Mouse (Mus musculus) neural tube, embryonic 14.5 days (tissue): ENCODE measurements around the gene Olfr392. TPM values are rescaled to one million over a fixed set of nuclear protein-coding genes. Genes with fewer than 3 reads are reported as not detected.

Source experiments
- ATAC-seq: fragments of 200-750 bp; cut with Nextera tagmentation; 2 replicates; pipeline ENCODE4 v1.8.0; 2017; ENCODE audit warnings: low read depth, mild to moderate bottlenecking, moderate TSS enrichment, moderate library complexity
- H3K27ac ChIP-seq: fragments of 300-500 bp; sonication (generic); 2 replicates; pipeline ENCODE4 v1.5.1; 2014; ENCODE audit warnings: low read depth, mild to moderate bottlenecking, control low read depth, low read length, moderate library complexity, mixed read lengths
- H3K27me3 ChIP-seq: fragments of 300-500 bp; sonication (generic); 2 replicates; pipeline ENCODE4 v1.6.1; 2014; ENCODE audit warnings: low read length; ENCODE audit not compliant: control insufficient read depth, insufficient read depth
- H3K36me3 ChIP-seq: fragments of 300-500 bp; sonication (generic); 2 replicates; pipeline ENCODE4 v1.6.1; 2014; ENCODE audit warnings: low read length, mixed read lengths; ENCODE audit not compliant: control insufficient read depth, insufficient read depth
- H3K4me1 ChIP-seq: fragments of 300-500 bp; sonication (generic); 2 replicates; pipeline ENCODE4 v1.6.1; 2014; ENCODE audit warnings: low read length; ENCODE audit not compliant: control insufficient read depth, insufficient read depth
- H3K4me2 ChIP-seq: fragments of 300-500 bp; sonication (generic); 2 replicates; pipeline ENCODE4 v1.6.1; 2014; ENCODE audit warnings: mild to moderate bottlenecking, low read depth, low read length, control low read depth
- H3K4me3 ChIP-seq: fragments of 300-500 bp; sonication (generic); 2 replicates; pipeline ENCODE4 v1.5.1; 2014; ENCODE audit warnings: low read depth, low read length, control low read depth, mixed read lengths
- H3K9ac ChIP-seq: fragments of 300-500 bp; sonication (generic); replicated peaks from 2 replicates; pipeline ENCODE4 v1.6.1; 2014; ENCODE audit warnings: low read depth, mild to moderate bottlenecking, control low read depth, low read length, mixed read lengths
- H3K9me3 ChIP-seq: fragments of 300-500 bp; sonication (generic); 2 replicates; pipeline ENCODE4 v1.6.1; 2016; ENCODE audit warnings: low read length; ENCODE audit not compliant: control insufficient read depth
- WGBS: fragments of 180-500 bp; shearing (Covaris S2); extraction: QIAGEN DNeasy Blood & Tissue Kit; methylation state at CpG from one replicate; pipeline ENCODE4 v1.1.7; 2014; 5-methylcytosine and 5-hydroxymethylcytosine counted together
- polyA plus RNA-seq: library from polyadenylated mRNA; unstranded; fragments of >200 nt; fragmentation: Nextera tagmentation; extraction: Ambion mirVana; gene quantifications from 2 replicates; pipeline ENCODE4 v1.2.1, GENCODE M21; 2014

Olfr392 gene
- not detected in 2 replicates for polyA plus RNA-seq

- no peaks in the 10 kb centered on the region for H3K4me1 ChIP-seq
- no peak within 1 kb of the TSS for H3K27ac ChIP-seq
- peaks cover 5% of the 10 kb centered on the region; the same call in 1 of the 2 replicates for H3K9me3 ChIP-seq
- no peaks in the 10 kb centered on the region for H3K27me3 ChIP-seq
- no peak within 1 kb of the TSS for H3K4me2 ChIP-seq
- H3K36me3 ChIP-seq, result no peaks in the 10 kb centered on the region
- 97% methylated on average over 1 of the region's 1 CpGs for WGBS
- H3K9ac ChIP-seq, result no peak within 1 kb of the TSS
- H3K4me3 ChIP-seq, result no peak within 1 kb of the TSS
- no peak for ATAC-seq
These were observed at the start of gene Olfr392 for GRCm38 (mm10) chr11:73816949-73817348. Gene Olfr392 (minus strand): TSS chr11:73817049.

- H3K27me3 ChIP-seq, result no peaks in the 10 kb centered on the region
- ATAC-seq, result no peak
- no peaks in the 10 kb centered on the region for H3K36me3 ChIP-seq
- H3K4me2 ChIP-seq, result no peak within 1 kb of the TSS
- H3K4me1 ChIP-seq, result no peaks in the 10 kb centered on the region
- H3K9ac ChIP-seq, result no peak within 1 kb of the TSS
- H3K27ac ChIP-seq, result no peak within 1 kb of the TSS
- no peaks in the 10 kb centered on the region for H3K9me3 ChIP-seq
- H3K4me3 ChIP-seq, result no peak within 1 kb of the TSS
These were observed 34.5 kb upstream of the Olfr392 start, which contains the start of gene Olfr393 for GRCm38 (mm10) chr11:73851354-73851753. Gene Olfr393 (minus strand): TSS chr11:73851454.

- Histone ChIP-seq H3K27me3 (no peaks in the 10 kb centered on the region), H3K36me3 (no peaks in the 10 kb centered on the region), H3K9me3 (no peaks in the 10 kb centered on the region; the same call in 1 of the 2 replicates), H3K9ac (no peak within 1 kb of the TSS), H3K4me3 (no peak within 1 kb of the TSS), H3K4me2 (no peak within 1 kb of the TSS), H3K27ac (no peak within 1 kb of the TSS), H3K4me1 (no peaks in the 10 kb centered on the region)
- 49% methylated on average over 1 of the region's 1 CpGs for WGBS
- no peak for ATAC-seq
These were observed 13.9 kb downstream of the Olfr392 start, which contains the start of gene Olfr391-ps for GRCm38 (mm10) chr11:73802952-73803351. Gene Olfr391-ps (minus strand): TSS chr11:73803052.

DNA sequence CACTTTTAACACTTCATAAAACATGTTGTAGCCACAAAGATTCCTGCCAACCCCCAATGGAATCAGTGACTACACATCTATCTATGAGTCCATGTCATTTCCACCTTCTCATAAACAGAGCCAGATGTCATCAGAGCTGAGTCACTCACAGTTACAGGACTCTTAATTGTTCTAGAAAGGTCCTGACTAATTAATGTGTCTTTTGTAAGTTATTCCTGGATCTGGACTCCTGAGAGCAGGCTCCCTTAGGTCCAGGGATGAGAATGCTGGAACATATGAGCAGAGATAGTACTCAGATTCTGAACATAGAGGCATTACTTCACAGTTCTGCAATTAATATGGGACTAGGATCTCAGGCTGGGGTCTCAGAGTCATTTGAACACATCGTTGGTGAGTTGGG, 34.2 kb downstream of the Olfr392 start, which contains the start of gene Olfr390:
TSS of gene Olfr390 (plus strand) at position 301 of the 400 bp plus-strand sequence.
- no peaks in the 10 kb centered on the region; the same call in 1 of the 2 replicates for H3K9me3 ChIP-seq
- no peak within 1 kb of the TSS for H3K27ac ChIP-seq
- H3K4me3 ChIP-seq, result no peak within 1 kb of the TSS
- no peaks in the 10 kb centered on the region for H3K4me1 ChIP-seq
- no peak within 1 kb of the TSS for H3K9ac ChIP-seq
- no peaks in the 10 kb centered on the region for H3K27me3 ChIP-seq
- no peaks in the 10 kb centered on the region for H3K36me3 ChIP-seq
- WGBS, result 78% methylated on average over 1 of the region's 1 CpGs
- no peak for ATAC-seq
- no peak within 1 kb of the TSS for H3K4me2 ChIP-seq

DNA sequence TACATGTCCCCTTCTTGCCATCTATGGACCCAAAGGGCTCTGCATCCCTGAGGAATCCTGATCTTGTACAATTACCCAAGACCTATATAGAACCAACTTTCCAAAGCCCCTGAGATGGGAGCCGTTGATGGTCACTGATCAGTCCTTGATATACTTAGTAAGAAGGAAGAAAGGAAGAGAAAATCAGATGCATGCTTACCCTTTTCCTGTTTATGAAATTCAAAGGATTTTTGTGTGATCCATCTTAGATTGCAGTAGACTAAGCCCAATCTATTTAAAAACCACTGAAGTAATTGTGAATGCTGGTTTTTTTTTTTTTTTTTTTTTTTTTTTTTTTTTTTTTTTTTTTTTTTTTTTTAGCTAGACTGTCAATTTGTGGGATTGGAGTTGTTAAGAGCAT, 36.2 kb downstream of the Olfr392 start, which contains the start of gene Olfr389:
TSS of gene Olfr389 (minus strand) at position 101 of the 400 bp plus-strand sequence.
- no peaks in the 10 kb centered on the region for H3K36me3 ChIP-seq
- 91% methylated on average over 1 of the region's 1 CpGs for WGBS
- no peak within 1 kb of the TSS for H3K4me2 ChIP-seq
- H3K27ac ChIP-seq, result no peak within 1 kb of the TSS
- no peaks in the 10 kb centered on the region for H3K4me1 ChIP-seq
- no peaks in the 10 kb centered on the region; the same call in 1 of the 2 replicates for H3K9me3 ChIP-seq
- no peak for ATAC-seq
- no peak within 1 kb of the TSS for H3K9ac ChIP-seq
- H3K27me3 ChIP-seq, result no peaks in the 10 kb centered on the region
- H3K4me3 ChIP-seq, result no peak within 1 kb of the TSS

Other genes with a start within 250 kb of the Olfr392 start
- not detected in 2 replicates for gene Olfr385, start 224.0 kb downstream of the Olfr392 start, polyA plus RNA-seq
- gene Olfr384, start 218.5 kb downstream of the Olfr392 start, polyA plus RNA-seq, result not detected in 2 replicates
- gene Zfp735, start 128.3 kb downstream of the Olfr392 start, polyA plus RNA-seq, result not detected in 2 replicates
- gene Olfr389, start 36.3 kb downstream of the Olfr392 start, polyA plus RNA-seq, result not detected in 2 replicates
- not detected in 2 replicates for gene Olfr390, start 34.1 kb downstream of the Olfr392 start, polyA plus RNA-seq
- not detected in 2 replicates for gene Olfr391-ps, start 14.0 kb downstream of the Olfr392 start, polyA plus RNA-seq
- gene Olfr393, start 34.4 kb upstream of the Olfr392 start, polyA plus RNA-seq, result not detected in 2 replicates
- gene Olfr394, start 73.7 kb upstream of the Olfr392 start, polyA plus RNA-seq, result not detected in 2 replicates
- not detected in 2 replicates for gene Olfr395, start 92.2 kb upstream of the Olfr392 start, polyA plus RNA-seq
- not detected in 2 replicates for gene Olfr23, start 119.6 kb upstream of the Olfr392 start, polyA plus RNA-seq
- not detected in 2 replicates for gene Olfr397, start 143.8 kb upstream of the Olfr392 start, polyA plus RNA-seq
- gene Olfr398, start 173.4 kb upstream of the Olfr392 start, polyA plus RNA-seq, result not detected in 2 replicates
- not detected in 2 replicates for gene Olfr139, start 239.5 kb upstream of the Olfr392 start, polyA plus RNA-seq
- not detected in 2 replicates for gene Olfr399, start 239.6 kb upstream of the Olfr392 start, polyA plus RNA-seq